Mouse (Mus musculus): ENCODE measurements at regions not wholly inside any gene's neighbourhood (a gene's known extent, or its start where the extent isn't known, plus 50 kb on each side); places are given as distances from the start of the nearest gene placed in this dataset.

DNA sequence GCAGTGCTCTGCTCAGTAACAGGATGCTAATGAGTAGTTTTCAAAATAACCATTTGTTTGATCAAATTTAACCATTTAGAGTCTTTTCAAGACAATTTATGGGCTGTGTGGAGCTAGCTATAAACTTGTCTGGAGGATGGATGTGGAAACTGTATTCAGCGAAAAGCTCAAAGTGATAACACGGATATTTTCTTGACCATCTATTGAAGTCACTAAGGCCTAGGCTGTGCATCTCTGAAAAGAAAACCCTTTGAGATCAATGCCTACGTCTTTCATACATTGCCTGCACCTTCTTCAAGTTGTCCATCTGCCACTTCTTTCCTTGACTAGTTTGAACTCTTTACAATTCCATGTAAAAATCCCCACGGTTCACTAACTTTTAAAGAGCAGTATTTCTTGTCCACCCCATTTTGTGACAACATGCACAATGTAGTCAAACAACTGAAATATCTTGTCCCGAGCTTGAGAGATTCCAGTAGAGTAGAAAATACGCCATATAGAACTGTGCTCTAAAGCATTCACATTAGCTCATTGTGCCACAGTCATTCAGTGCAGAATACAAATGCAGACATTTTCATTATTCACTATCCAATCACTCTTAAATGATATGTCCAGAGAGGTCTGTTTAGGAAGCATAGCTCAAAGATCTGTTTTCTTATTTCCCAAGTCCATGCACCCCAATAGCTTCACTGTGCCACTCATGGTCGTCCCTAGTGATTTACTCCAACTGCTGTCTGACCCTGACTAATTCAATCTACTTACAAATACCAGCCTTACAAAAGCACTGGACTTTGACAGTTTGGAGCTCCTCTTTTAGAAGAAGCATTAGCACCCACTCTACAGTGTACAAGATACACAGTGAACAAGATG lies 165.7 kb upstream of the 4930447F04Rik start:
- H3K27me3 ChIP-seq, result no peaks in the 10 kb centered on the region
- no peaks in the 10 kb centered on the region for H3K9me3 ChIP-seq (replicated peaks)
- no peak overlapping the region for H3K9ac ChIP-seq
- H3K27ac ChIP-seq, result no peak overlapping the region
- H3K4me3 ChIP-seq, result no peak overlapping the region
- no peak for ATAC-seq
- H3K36me3 ChIP-seq (ENCODE audit: poor library complexity, severe bottlenecking), result no peaks in the 10 kb centered on the region
- no peak overlapping the region for H3K4me2 ChIP-seq
- no peaks in the 10 kb centered on the region for H3K4me1 ChIP-seq
- WGBS, result 72% methylated on average over 7 of the region's 7 CpGs

DNA sequence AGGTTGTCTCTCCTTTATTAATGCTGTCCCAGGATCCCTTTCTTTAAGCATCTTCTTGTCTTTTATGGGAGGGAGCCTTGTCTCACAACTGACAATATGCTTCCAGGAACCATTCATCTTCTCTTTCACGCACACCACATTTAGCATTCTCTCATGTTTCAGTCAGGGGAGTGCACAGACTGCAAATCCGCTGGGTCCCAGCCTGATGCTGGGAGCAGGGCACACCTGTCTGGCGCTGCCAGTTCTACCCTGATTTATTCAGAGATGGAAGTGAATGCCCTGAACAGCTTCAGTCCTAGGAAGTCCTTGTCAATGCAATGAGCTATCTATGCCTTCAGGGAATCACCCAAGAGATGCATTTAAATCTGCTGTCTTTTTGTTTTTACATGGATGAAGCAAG lies 161.0 kb upstream of the 4930447F04Rik start:
- Histone ChIP-seq H3K36me3 (ENCODE audit: poor library complexity, severe bottlenecking) (no peaks in the 10 kb centered on the region), H3K9me3 (replicated peaks) (no peaks in the 10 kb centered on the region), H3K4me2 (no peak overlapping the region), H3K4me3 (no peak overlapping the region), H3K4me1 (no peaks in the 10 kb centered on the region), H3K9ac (no peak overlapping the region), H3K27ac (no peak overlapping the region), H3K27me3 (no peaks in the 10 kb centered on the region)
- 56% methylated on average over 3 of the region's 3 CpGs for WGBS
- no peak for ATAC-seq

DNA sequence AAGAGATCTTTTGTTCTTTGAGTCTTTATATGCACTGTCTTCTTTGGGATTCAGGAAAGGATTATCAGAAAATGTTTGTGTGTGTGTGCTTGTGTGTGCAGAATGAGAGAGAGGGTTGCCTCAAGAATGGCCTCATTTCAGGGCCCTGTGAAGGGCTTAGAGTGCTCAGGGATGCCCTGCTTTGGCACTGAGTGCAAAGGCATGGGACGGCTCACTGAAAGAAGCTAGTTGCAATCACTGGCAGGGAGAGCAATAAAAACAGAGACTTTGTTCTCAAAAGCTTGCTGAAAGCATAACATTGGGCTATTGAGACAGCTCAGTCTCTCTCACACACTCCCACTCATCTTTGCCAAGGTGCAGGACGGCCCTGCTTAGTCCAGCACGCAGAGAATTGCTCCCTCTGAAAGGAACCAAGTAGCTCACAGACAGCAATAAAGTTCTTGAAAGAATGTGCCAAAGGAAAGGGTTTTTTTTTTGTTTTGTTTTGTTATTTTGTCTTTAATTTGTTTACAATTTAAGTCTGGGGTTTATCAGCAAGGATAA lies 157.5 kb upstream of the 4930447F04Rik start:
- no peak overlapping the region for H3K27ac ChIP-seq
- ATAC-seq, result peak; percentile 16; the same call in 1 of the 2 replicates
- no peaks in the 10 kb centered on the region for H3K27me3 ChIP-seq
- no peaks in the 10 kb centered on the region for H3K36me3 ChIP-seq (ENCODE audit: poor library complexity, severe bottlenecking)
- no peaks in the 10 kb centered on the region for H3K9me3 ChIP-seq (replicated peaks)
- no peak overlapping the region for H3K4me2 ChIP-seq
- H3K4me1 ChIP-seq, result no peaks in the 10 kb centered on the region
- no peak overlapping the region for H3K4me3 ChIP-seq
- H3K9ac ChIP-seq, result no peak overlapping the region
- WGBS, result 44% methylated on average over 3 of the region's 3 CpGs
